Comparison of ENCODE assay signal across 16 mouse cellular contexts in genomic region chr5:136550726-136551125, GRCm38 (mm10). TPM values are rescaled to one million over a fixed set of nuclear protein-coding genes. Genes with fewer than 3 reads are reported as not detected.
DNase-seq lines count a peak whose midpoint lies in the region; ATAC-seq and TF ChIP-seq lines count a peak whose summit lies in the region.
"Had no signal": no experiment of that assay in that cellular context is flagged by ENCODE, and none has a peak within 500 bp of the region (broad histone marks: within the 10 kb centered on the region; RNA-seq: fewer than 3 reads in every experiment).

No protein-coding gene starts in this region.

- DNase-seq in heart, postnatal 36 days, result no peak
- peak; percentile 31 for DNase-seq in kidney, postnatal 0 days (ENCODE audit: low spot score)
- DNase-seq in kidney, adult 8-10 months, result no peak
- DNase-seq in thymus, postnatal 36 days, result peak; percentile 36 to 55
- no peak for DNase-seq in forebrain, postnatal 0 days
- DNase-seq: cerebellum, adult 18-20 months; gastrocnemius, postnatal 25 days; layer of hippocampus, adult 9-11 months; left cerebral cortex, postnatal 4 days had no signal

- H3K9me3 ChIP-seq in heart, embryonic 11.5 days (replicated peaks; ENCODE audit: control insufficient read depth, low read length), result no peaks in the 10 kb centered on the region
- H3K9me3 ChIP-seq in kidney, postnatal 0 days (replicated peaks; ENCODE audit: low read length), result no peaks in the 10 kb centered on the region
- no peaks in the 10 kb centered on the region for H3K9me3 ChIP-seq in forebrain, postnatal 0 days (ENCODE audit: low read length)
- H3K9me3 ChIP-seq: hindbrain, embryonic 10.5 days; liver, embryonic 12.5 days; megakaryocyte, embryonic 14.5 days had no signal

- H3K27ac ChIP-seq in heart, embryonic 11.5 days (ENCODE audit: low read depth, low read length), result 0 out of 2 replicates have a peak overlapping the region, but pooled peaks have one; percentile 7
- peak overlapping the region; percentile 20; the same call in 1 of the 2 replicates for H3K27ac ChIP-seq in kidney, postnatal 0 days
- H3K27ac ChIP-seq in forebrain, postnatal 0 days (ENCODE audit: low read depth, low read length), result no peak overlapping the region
- H3K27ac ChIP-seq: hindbrain, embryonic 10.5 days; liver, embryonic 12.5 days had no signal

- no peak overlapping the region for H3K4me2 ChIP-seq in heart, embryonic 11.5 days
- H3K4me2 ChIP-seq in kidney, postnatal 0 days (ENCODE audit: low read length), result no peak overlapping the region
- H3K4me2 ChIP-seq in forebrain, postnatal 0 days (ENCODE audit: low read depth), result no peak overlapping the region
- H3K4me2 ChIP-seq: liver, embryonic 12.5 days had no signal

- no peaks in the 10 kb centered on the region for H3K36me3 ChIP-seq in heart, embryonic 11.5 days (ENCODE audit: control insufficient read depth, insufficient read depth, low read length)
- no peaks in the 10 kb centered on the region for H3K36me3 ChIP-seq in kidney, postnatal 0 days (ENCODE audit: insufficient read depth, low read length)
- no peaks in the 10 kb centered on the region for H3K36me3 ChIP-seq in forebrain, postnatal 0 days (ENCODE audit: insufficient read depth)
- H3K36me3 ChIP-seq: liver, embryonic 12.5 days had no signal

- H3K9ac ChIP-seq in heart, embryonic 11.5 days (ENCODE audit: low read depth, low read length), result no peak overlapping the region
- H3K9ac ChIP-seq in kidney, postnatal 0 days (ENCODE audit: low read depth, low read length), result no peak overlapping the region
- no peak overlapping the region for H3K9ac ChIP-seq in forebrain, postnatal 0 days
- H3K9ac ChIP-seq: liver, embryonic 12.5 days had no signal

- TF ChIP-seq CTCF in kidney, postnatal 0 days (IDR thresholded peaks at IDR 0.05; ENCODE audit: low read depth), result no peak
- TF ChIP-seq CTCF in forebrain, postnatal 0 days (IDR thresholded peaks at IDR 0.05; ENCODE audit: low read depth), result no peak

- no peak for ATAC-seq in heart, embryonic 11.5 days (replicated peaks; ENCODE audit: insufficient number of reproducible peaks, low FRiP score, low TSS enrichment)
- ATAC-seq in kidney, postnatal 0 days (replicated peaks; ENCODE audit: low FRiP score, low read depth), result no peak
- peak; percentile 38 for ATAC-seq in inflammation-experienced regulatory T-cells, adult 6 months
- ATAC-seq in forebrain, postnatal 0 days, result no peak
- ATAC-seq: liver, embryonic 12.5 days; lung, postnatal 0 days had no signal

- 22% methylated on average over 2 of the region's 2 CpGs for WGBS in heart, embryonic 11.5 days (ENCODE audit: insufficient replicate concordance)
- 14% methylated on average over 2 of the region's 2 CpGs for WGBS in kidney, postnatal 0 days
- 16% methylated on average over 2 of the region's 2 CpGs for WGBS in forebrain, postnatal 0 days

- no peaks in the 10 kb centered on the region for H3K27me3 ChIP-seq in heart, embryonic 11.5 days (ENCODE audit: control insufficient read depth, insufficient read depth, low read length)
- no peaks in the 10 kb centered on the region for H3K27me3 ChIP-seq in kidney, postnatal 0 days (ENCODE audit: insufficient read depth, low read length)
- no peaks in the 10 kb centered on the region for H3K27me3 ChIP-seq in forebrain, postnatal 0 days (ENCODE audit: insufficient read depth, low read length)
- H3K27me3 ChIP-seq: liver, embryonic 12.5 days; megakaryocyte, embryonic 14.5 days had no signal

- H3K4me1 ChIP-seq in heart, embryonic 11.5 days (ENCODE audit: control insufficient read depth, insufficient read depth, low read length), result peaks cover 52% of the 10 kb centered on the region
- H3K4me1 ChIP-seq in kidney, postnatal 0 days (replicated peaks; ENCODE audit: insufficient read depth, low read length), result peaks cover 33% of the 10 kb centered on the region
- peaks cover 4% of the 10 kb centered on the region; the same call in 1 of the 2 replicates for H3K4me1 ChIP-seq in forebrain, postnatal 0 days (ENCODE audit: insufficient read depth)

- H3K4me3 ChIP-seq in heart, embryonic 11.5 days (ENCODE audit: low read depth, low read length), result no peak overlapping the region
- H3K4me3 ChIP-seq in kidney, postnatal 0 days (replicated peaks; ENCODE audit: low read depth, low read length), result no peak overlapping the region
- no peak overlapping the region for H3K4me3 ChIP-seq in forebrain, postnatal 0 days (ENCODE audit: low read depth, low read length)
- H3K4me3 ChIP-seq: erythroblast, embryonic 14.5 days; hindbrain, embryonic 10.5 days; liver, embryonic 12.5 days; megakaryocyte, embryonic 14.5 days had no signal

- intact Hi-C loops in heart, postnatal 36 days (cut with DNase I), result no loop called here

RNA-seq across cellular contexts. Expression of gene Cux1, which starts 16.6 kb away (rescaled TPM):
- 67.5 and 71.0 TPM in 2 replicates for polyA plus RNA-seq in heart, embryonic 11.5 days (2014; fragmentation: Nextera tagmentation; extraction: Ambion mirVana)
- total RNA-seq in heart, postnatal 36 days (2021), result 10 to 100 TPM; 93.1 to 99.6 TPM
- polyA plus RNA-seq in kidney, postnatal 0 days (2015; fragmentation: Nextera tagmentation; extraction: Ambion mirVana), result 73.4 and 84.0 TPM in 2 replicates
- 10 to 100 TPM; 25.9 to 53.1 (median 41.6) TPM for polyA plus RNA-seq in inflammation-experienced regulatory T-cells, adult 6 months (2017; shearing (Covaris generic))
- 124 and 141 TPM in 2 replicates for total RNA-seq in forebrain, postnatal 0 days (2014; rRNA removed)
- 82.9 and 86.0 TPM in 2 replicates for polyA plus RNA-seq in forebrain, postnatal 0 days (2015; fragmentation: Nextera tagmentation; extraction: Ambion mirVana)

Comparison
In these comparisons a context has a peak if more than half of its experiments do, and no peak if none do; other contexts are left out.
1. DNase-seq: peak in kidney, postnatal 0 days (single experiment) and thymus, postnatal 36 days (2 of 2); none in heart, postnatal 36 days (0 of 2), kidney, adult 8-10 months (0 of 2) and forebrain, postnatal 0 days (single experiment).